Mouse (Mus musculus): ENCODE data around the gene Hsf2. TPM values are rescaled to one million over a fixed set of nuclear protein-coding genes. Genes with fewer than 3 reads are reported as not detected.

The Hsf2 gene
- 17.3 TPM for polyA plus RNA-seq (2014; fragmentation: Illumina TruSeq; extraction: RNeasy Lipid Tissue Mini Kit (QIAGEN cat#74804); ENCODE audit: low read depth, low replicate concordance)

DNA sequence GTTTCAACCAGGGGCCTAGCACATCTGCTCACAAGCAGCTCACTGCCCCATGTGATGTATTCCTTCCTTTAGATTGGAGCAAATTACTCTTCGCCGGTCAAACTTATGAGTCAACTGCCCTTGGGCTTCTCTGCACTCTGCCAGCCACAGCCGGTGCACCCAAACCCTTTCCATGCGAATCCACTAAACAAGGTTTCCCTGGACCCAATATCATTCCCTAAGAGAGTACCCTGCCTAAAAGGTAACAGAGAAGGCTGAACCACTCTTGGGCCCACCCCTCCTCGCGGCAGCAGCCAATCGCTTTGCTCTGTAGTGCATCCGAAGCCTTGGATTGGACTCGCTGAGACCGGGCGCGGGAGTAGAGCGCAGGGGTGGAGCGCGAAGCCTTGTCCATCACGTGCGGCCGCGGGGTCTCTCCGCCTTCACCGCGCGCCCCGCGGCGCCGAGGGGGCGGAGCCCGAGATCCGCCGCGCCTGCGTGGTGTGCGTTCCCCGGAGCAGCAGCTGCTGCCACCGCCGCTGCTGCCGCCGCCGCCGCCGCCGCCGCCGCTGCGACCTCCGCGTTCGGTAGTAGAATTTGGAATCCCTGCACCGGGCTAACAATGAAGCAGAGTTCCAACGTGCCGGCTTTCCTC is at the start of gene Hsf2:
TSS of gene Hsf2 (plus strand) at position 478 of the 634 bp plus-strand sequence.

DNA sequence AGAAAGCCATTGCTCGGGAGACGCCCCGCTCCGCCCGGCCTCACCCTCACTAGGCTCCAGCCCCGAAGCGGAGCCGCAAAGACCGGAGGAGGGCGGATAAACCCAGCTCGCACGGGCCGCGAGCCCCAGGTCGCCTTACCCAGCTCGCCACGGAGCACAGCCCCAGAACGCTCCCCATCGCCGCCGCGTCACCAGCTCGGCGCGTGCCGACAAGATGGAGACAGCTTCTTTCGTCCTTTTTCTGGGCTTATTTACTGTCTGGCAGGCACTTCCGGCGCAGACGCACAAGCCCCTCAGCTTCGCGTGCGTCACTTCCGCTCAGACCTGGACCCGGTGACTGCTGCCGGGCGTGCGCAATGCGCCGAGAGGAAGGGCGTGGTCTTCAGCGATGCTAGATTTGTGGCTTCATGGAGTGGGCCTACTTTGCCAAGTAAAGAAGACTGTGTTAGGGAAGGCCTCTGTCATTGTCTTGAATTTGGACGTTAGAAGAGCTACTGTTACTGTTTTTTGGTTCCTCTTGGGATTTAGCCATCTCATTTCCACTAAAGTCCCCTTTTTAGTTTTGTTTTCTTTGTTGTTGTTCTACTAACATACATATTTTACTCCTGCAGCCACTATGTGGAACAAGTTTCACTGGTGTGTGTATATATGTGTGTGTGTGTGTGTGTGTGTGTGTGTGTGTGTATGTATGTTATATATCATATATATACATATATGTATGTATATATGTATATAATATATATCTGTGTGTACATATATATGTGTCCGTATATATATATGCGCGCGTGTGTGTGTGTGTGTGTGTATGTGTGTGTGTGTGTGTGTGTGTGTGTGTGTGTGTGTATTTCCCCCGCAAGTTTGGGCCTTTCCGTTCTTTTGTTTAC is 46.3 kb downstream of the Hsf2 start, which contains the start of gene Serinc1:
TSS of gene Serinc1 (minus strand) at position 313 of the 884 bp plus-strand sequence.

Other genes starting within 250 kb of the Hsf2 start
- gene Serinc1, start 46.1 kb downstream of the Hsf2 start, polyA plus RNA-seq (2014; fragmentation: Illumina TruSeq; extraction: RNeasy Lipid Tissue Mini Kit (QIAGEN cat#74804); ENCODE audit: low read depth, low replicate concordance), result 257 TPM
- gene Pkib, start 145.6 kb downstream of the Hsf2 start, polyA plus RNA-seq (2014; fragmentation: Illumina TruSeq; extraction: RNeasy Lipid Tissue Mini Kit (QIAGEN cat#74804); ENCODE audit: low read depth, low replicate concordance), result 1.5 TPM